Mouse (Mus musculus) liver, embryonic 13.5 days (tissue): ENCODE measurements around the gene Tbc1d5. TPM values are rescaled to one million over a fixed set of nuclear protein-coding genes. Genes with fewer than 3 reads are reported as not detected.
A peak's percentile ranks its signal among the peaks of the same experiment; 100 is the strongest.

Experiments used
- ATAC-seq: fragments of 200-750 bp; cut with Nextera tagmentation; 2 replicates; pipeline ENCODE4 v1.8.0; 2017; ENCODE audit warnings: low read depth, mild to moderate bottlenecking, moderate number of reproducible peaks, moderate library complexity
- DNase-seq: peaks from one replicate; pipeline ENCODE4 v3.0.0; 2022
- H3K27ac ChIP-seq: fragments of 300-500 bp; sonication (generic); 2 replicates; pipeline ENCODE4 v1.5.1; 2015; ENCODE audit warnings: moderate library complexity, mild to moderate bottlenecking, inconsistent platforms
- H3K27me3 ChIP-seq: fragments of 300-500 bp; sonication (generic); 2 replicates; pipeline ENCODE4 v1.6.1; 2015; ENCODE audit warnings: mild to moderate bottlenecking, inconsistent platforms
- H3K36me3 ChIP-seq: fragments of 300-500 bp; sonication (generic); 2 replicates; pipeline ENCODE4 v1.6.1; 2015; ENCODE audit warnings: mild to moderate bottlenecking, inconsistent platforms
- H3K4me1 ChIP-seq: fragments of 300-500 bp; sonication (generic); replicated peaks from 2 replicates; pipeline ENCODE4 v1.6.1; 2015; ENCODE audit warnings: inconsistent platforms
- H3K4me2 ChIP-seq: fragments of 300-500 bp; sonication (generic); 2 replicates; pipeline ENCODE4 v1.6.1; 2015; ENCODE audit warnings: inconsistent platforms, mild to moderate bottlenecking, moderate library complexity
- H3K4me3 ChIP-seq: fragments of 300-500 bp; sonication (generic); replicated peaks from 2 replicates; pipeline ENCODE4 v1.5.1; 2015; ENCODE audit warnings: mild to moderate bottlenecking, inconsistent platforms
- H3K9ac ChIP-seq: fragments of 300-500 bp; sonication (generic); 2 replicates; pipeline ENCODE4 v1.6.1; 2015; ENCODE audit warnings: mild to moderate bottlenecking, inconsistent platforms
- H3K9me3 ChIP-seq: fragments of 300-500 bp; sonication (generic); replicated peaks from 2 replicates; pipeline ENCODE4 v1.6.1; 2016; ENCODE audit warnings: inconsistent platforms
- WGBS: fragments of 180-500 bp; shearing (Covaris S2); methylation state at CpG from one replicate; pipeline ENCODE4 v1.1.7; 2015; ENCODE audit not compliant: insufficient replicate concordance; 5-methylcytosine and 5-hydroxymethylcytosine counted together
- polyA plus RNA-seq: library from polyadenylated mRNA; unstranded; fragments of >200 nt; fragmentation: Nextera tagmentation; extraction: Ambion mirVana; gene quantifications from 2 replicates; pipeline ENCODE4 v1.2.1, GENCODE M21; 2015

Tbc1d5 gene
- polyA plus RNA-seq, 1 experiment from 2014 or later: 3.6 TPM

DNA sequence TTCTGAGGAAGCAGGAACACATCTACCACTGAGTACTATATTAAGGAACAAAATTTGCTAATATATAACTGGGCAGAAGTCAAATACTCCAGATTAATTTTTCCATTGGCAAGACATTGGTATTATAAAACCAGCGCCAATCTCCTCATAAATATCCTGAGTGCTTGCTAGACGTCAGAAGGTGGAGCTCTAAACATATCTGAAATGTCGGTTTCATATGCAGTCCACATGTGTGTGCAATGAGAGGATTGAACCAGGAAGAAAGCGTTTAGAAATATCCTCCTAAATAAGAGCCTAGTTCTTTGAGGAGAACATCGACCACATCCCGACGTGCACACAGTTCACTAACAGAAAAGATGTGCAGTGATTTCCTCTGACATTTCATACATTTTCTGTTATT, 305.1 kb downstream of the Tbc1d5 start:
- Histone ChIP-seq H3K4me1 (no peaks in the 10 kb centered on the region), H3K9me3 (no peaks in the 10 kb centered on the region), H3K4me3 (no peak overlapping the region), H3K27me3 (no peaks in the 10 kb centered on the region), H3K9ac (no peak overlapping the region), H3K36me3 (no peaks in the 10 kb centered on the region), H3K27ac (no peak overlapping the region), H3K4me2 (no peak overlapping the region)
- DNase-seq (no peak), ATAC-seq (no peak)
- WGBS: 80% methylated on average over 7 of the region's 7 CpGs

DNA sequence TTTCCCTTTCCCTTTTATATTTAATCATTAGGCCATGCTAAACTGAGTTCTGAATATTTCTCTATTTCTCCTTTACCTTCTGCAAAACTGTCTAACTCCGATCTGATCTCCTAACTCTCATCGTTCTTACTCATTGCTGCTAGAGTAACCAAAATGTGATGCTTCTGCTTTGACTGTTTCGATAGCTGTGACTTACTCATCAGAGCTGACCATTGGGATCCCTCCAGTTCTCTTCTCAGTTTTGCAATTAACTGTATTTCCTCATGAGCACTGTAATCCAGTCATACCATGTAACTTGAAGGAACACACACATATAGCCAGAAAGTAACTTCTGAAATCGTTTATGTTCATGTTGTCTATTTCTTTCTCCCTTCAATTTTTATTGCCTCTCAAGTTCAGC, 306.6 kb downstream of the Tbc1d5 start:
- DNase-seq: no peak
- no peak for ATAC-seq
- 72% methylated on average over 4 of the region's 4 CpGs for WGBS

DNA sequence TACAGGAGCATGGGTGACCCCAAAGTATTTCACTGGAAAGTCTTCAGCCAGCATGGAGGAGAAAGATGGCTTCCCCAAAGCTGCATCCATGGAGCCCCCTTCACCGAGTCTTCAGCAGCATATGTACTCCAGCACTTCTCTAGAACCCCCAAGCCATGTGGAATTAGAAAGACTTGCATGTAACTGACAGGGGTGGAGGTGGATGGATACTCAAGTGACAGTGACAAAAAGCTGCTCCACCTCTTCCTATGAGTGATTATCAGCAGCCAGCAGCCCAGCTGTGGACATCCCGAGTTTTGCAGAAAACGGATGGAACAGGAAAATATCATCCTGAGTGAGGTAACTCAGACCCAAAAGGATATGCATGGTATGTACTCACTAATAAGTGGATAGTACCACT, 311.9 kb downstream of the Tbc1d5 start:
- 65% methylated on average over 3 of the region's 3 CpGs for WGBS
- Histone ChIP-seq H3K36me3 (peaks cover 2% of the 10 kb centered on the region; the same call in 1 of the 2 replicates), H3K27me3 (no peaks in the 10 kb centered on the region), H3K9ac (no peak overlapping the region), H3K4me3 (no peak overlapping the region), H3K9me3 (no peaks in the 10 kb centered on the region), H3K4me2 (no peak overlapping the region), H3K27ac (no peak overlapping the region), H3K4me1 (no peaks in the 10 kb centered on the region)
- DNase-seq (no peak), ATAC-seq (no peak)

More for the DNA sequence above, 306.6 kb downstream of the Tbc1d5 start:
- H3K27me3 ChIP-seq: no peaks in the 10 kb centered on the region
- no peak overlapping the region for H3K4me3 ChIP-seq
- H3K4me2 ChIP-seq: no peak overlapping the region
- H3K4me1 ChIP-seq: no peaks in the 10 kb centered on the region
- no peaks in the 10 kb centered on the region for H3K36me3 ChIP-seq
- no peak overlapping the region for H3K9ac ChIP-seq
- H3K27ac ChIP-seq: no peak overlapping the region
- H3K9me3 ChIP-seq: no peaks in the 10 kb centered on the region

DNA sequence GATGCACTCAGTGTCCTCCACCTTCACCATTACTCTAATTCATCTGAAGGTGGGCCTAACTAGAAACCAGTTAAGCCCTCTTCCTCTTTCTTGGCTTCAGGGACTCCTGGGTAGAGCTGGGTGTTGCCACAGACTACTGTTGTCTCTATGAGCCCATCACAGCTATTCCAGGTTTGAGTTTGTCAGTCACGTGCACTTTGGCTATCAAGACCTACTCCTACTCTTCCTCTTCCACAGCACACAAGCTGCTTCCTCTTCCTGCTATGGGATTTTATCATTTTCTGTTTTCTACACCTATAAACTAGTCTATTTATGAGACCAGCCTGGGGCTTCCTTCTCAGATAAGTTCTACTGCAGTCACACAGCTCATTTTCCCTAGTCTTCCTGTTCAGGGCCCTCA, 314.4 kb downstream of the Tbc1d5 start:
- ATAC-seq (no peak), DNase-seq (no peak)
- 31% methylated on average over 1 of the region's 1 CpGs for WGBS
- no peak overlapping the region for H3K4me2 ChIP-seq
- peaks cover 2% of the 10 kb centered on the region; the same call in 1 of the 2 replicates for H3K36me3 ChIP-seq
- H3K4me1 ChIP-seq: no peaks in the 10 kb centered on the region
- no peak overlapping the region for H3K9ac ChIP-seq
- no peak overlapping the region for H3K27ac ChIP-seq
- no peaks in the 10 kb centered on the region for H3K9me3 ChIP-seq
- H3K27me3 ChIP-seq: no peaks in the 10 kb centered on the region
- no peak overlapping the region for H3K4me3 ChIP-seq

DNA sequence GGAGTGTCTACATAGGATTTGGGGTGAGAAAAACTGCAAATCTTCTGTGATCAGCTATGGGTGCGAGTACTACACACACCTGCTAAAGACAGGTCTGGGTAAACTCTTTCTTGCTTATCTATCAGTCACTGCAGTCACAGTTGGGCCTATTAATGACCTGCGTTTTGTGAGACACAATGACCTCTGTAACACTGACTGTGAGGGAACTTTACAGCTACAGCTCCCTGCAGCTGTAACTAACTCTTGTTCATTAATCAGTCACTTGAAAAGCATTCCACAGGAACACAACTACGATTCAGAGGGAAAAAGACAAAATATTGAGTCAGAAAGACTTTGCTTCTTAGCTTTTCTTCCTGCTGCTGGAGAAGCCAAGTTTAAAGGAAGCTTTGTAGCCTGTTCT, 325.9 kb downstream of the Tbc1d5 start:
- no peaks in the 10 kb centered on the region for H3K4me1 ChIP-seq
- H3K27ac ChIP-seq: no peak overlapping the region
- WGBS: 48% methylated on average over 3 of the region's 3 CpGs
- no peak overlapping the region for H3K4me2 ChIP-seq
- ATAC-seq: no peak
- H3K27me3 ChIP-seq: no peaks in the 10 kb centered on the region
- no peaks in the 10 kb centered on the region for H3K36me3 ChIP-seq
- H3K4me3 ChIP-seq: no peak overlapping the region
- H3K9ac ChIP-seq: no peak overlapping the region
- H3K9me3 ChIP-seq: no peaks in the 10 kb centered on the region
- DNase-seq: no peak

DNA sequence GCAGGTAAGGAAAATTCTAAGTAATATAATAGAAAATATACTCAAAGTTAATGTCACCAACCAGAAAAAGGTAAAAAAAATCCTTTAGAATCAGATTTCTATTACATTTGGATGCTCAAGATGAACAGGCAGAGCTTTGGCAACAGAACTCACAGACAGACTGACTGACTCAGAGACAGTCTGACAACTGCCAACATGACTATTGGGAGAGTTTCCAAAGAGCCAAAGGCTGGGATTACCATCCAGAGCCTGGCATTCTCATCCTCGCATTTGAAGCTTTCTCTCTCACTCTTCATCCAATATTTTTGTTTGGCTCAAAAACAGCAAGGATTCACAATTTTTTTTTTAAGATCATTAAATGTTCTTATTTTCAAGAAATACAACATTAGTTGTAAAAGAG, 327.8 kb downstream of the Tbc1d5 start:
- Histone ChIP-seq H3K9me3 (no peaks in the 10 kb centered on the region), H3K4me2 (no peak overlapping the region), H3K4me1 (no peaks in the 10 kb centered on the region), H3K27ac (no peak overlapping the region), H3K36me3 (no peaks in the 10 kb centered on the region), H3K4me3 (no peak overlapping the region), H3K9ac (no peak overlapping the region), H3K27me3 (no peaks in the 10 kb centered on the region)
- 80% methylated on average over 1 of the region's 1 CpGs for WGBS
- ATAC-seq: no peak
- no peak for DNase-seq

DNA sequence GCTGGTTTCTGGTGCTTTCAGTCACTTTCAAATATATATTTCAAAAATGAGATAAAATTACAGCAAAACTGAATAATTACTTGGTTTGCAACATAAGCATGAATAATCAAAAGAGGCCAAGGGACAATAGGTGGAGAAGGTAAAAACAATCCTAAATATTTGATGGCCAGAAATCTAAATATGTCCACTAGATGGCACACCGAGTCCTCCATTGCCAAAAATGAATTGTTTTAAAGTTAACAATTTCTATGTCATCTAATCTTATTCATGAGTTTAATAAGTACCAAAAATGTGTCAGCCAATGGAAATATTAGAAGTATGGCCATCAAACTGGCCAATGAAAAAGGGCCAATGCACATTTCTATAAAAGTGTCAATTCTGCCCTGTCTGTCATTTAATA, 365.1 kb downstream of the Tbc1d5 start:
- Histone ChIP-seq H3K4me3 (no peak overlapping the region), H3K36me3 (no peaks in the 10 kb centered on the region), H3K9ac (no peak overlapping the region), H3K4me1 (no peaks in the 10 kb centered on the region), H3K27me3 (no peaks in the 10 kb centered on the region), H3K4me2 (no peak overlapping the region), H3K27ac (no peak overlapping the region), H3K9me3 (no peaks in the 10 kb centered on the region)
- ATAC-seq (no peak), DNase-seq (no peak)
- 52% methylated on average over 1 of the region's 1 CpGs for WGBS

DNA sequence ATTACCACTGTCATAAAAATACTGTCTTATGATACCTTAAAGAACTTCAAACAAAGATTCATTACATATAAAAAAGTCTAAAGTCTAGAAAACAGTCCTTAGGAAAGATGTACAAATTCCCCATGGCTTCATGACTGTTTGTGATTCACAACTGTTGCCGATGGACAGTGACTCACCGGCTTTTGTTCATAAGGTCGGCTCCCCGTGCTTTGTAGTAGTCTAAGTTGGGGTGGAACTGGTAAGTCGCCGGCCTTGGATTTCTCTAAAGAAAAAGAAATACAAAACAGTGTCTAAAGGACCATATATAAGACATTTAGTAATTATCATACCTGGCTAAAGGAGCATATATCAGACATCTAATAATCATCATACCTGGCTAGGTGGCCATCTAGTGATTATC, 365.6 kb downstream of the Tbc1d5 start:
- Histone ChIP-seq H3K9ac (no peak overlapping the region), H3K4me3 (no peak overlapping the region), H3K4me2 (no peak overlapping the region), H3K36me3 (no peaks in the 10 kb centered on the region), H3K9me3 (no peaks in the 10 kb centered on the region), H3K27me3 (no peaks in the 10 kb centered on the region), H3K27ac (no peak overlapping the region), H3K4me1 (no peaks in the 10 kb centered on the region)
- WGBS: 80% methylated on average over 6 of the region's 6 CpGs
- DNase-seq (no peak), ATAC-seq (no peak)

DNA sequence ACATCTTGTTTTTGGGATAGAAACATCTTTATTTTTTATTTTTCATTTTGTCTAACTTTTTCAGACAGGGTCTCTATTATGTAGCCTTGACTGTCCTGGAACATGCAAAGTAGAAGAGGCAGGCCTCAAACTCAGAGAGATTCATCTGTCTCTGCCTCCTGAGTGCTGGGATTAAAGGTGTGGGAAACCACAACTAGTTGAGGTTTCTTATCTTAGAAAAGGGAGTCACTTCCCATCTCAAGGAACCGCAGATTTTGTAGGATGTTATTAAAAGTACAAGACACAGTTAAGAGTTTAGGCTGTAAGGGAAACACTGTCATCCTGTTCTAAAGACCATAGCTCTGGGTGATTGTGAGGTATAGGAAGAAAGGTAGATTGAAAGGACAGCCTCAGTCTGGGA, 373.5 kb downstream of the Tbc1d5 start:
- no peak overlapping the region for H3K4me2 ChIP-seq
- no peaks in the 10 kb centered on the region for H3K9me3 ChIP-seq
- no peak overlapping the region for H3K9ac ChIP-seq
- ATAC-seq (no peak), DNase-seq (no peak)
- no peaks in the 10 kb centered on the region for H3K36me3 ChIP-seq
- H3K4me1 ChIP-seq: no peaks in the 10 kb centered on the region
- H3K4me3 ChIP-seq: no peak overlapping the region
- H3K27me3 ChIP-seq: no peaks in the 10 kb centered on the region
- H3K27ac ChIP-seq: no peak overlapping the region
- WGBS: 22% methylated on average over 1 of the region's 1 CpGs

DNA sequence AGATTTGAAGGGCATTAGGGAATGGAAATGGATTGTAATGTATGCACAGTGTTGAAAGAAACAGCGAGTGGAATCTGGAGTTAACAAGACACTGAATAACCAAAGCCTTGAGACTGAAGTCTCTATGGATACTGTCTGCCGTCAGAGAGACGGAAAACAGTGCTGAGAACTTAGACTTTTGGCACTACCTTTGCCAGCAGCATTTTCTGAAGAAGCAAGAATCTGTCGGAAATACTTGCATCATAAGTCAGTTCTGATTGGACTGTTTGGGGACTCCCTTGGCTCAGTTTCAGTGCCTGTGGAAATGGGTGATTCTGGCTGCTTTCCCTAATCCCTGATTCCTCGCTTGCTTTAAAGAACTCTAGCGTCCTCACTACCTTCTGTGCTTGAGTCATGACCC, 375.9 kb downstream of the Tbc1d5 start:
- no peak for DNase-seq
- Histone ChIP-seq H3K36me3 (no peaks in the 10 kb centered on the region), H3K27ac (no peak overlapping the region), H3K9ac (no peak overlapping the region), H3K4me2 (no peak overlapping the region), H3K4me3 (no peak overlapping the region), H3K4me1 (no peaks in the 10 kb centered on the region), H3K9me3 (no peaks in the 10 kb centered on the region), H3K27me3 (no peaks in the 10 kb centered on the region)
- ATAC-seq: no peak
- 83% methylated on average over 6 of the region's 6 CpGs for WGBS

DNA sequence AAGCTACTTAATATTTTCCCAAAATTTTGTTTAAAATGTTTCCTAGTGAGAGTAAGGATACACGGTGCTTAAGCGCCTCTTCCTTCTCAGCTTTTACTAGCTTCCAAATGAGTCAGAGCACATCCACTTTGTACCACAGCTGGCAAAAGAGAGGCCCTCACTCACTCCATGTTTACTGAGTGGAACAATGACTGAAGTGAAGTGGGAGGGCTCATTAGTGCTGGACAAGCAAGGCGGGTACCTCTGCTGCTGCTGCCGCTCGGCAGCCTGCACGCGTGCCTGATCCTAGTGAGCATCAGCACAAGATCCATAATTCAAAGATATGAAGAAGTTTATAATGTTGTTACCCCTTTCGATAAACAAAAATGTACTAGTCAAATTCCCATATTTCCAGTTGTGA, 376.8 kb downstream of the Tbc1d5 start:
- DNase-seq (no peak), ATAC-seq (no peak)
- H3K4me3 ChIP-seq: no peak overlapping the region
- H3K9me3 ChIP-seq: no peaks in the 10 kb centered on the region
- no peaks in the 10 kb centered on the region for H3K4me1 ChIP-seq
- H3K9ac ChIP-seq: no peak overlapping the region
- H3K27ac ChIP-seq: no peak overlapping the region
- WGBS: 87% methylated on average over 8 of the region's 8 CpGs
- H3K27me3 ChIP-seq: no peaks in the 10 kb centered on the region
- H3K4me2 ChIP-seq: no peak overlapping the region
- H3K36me3 ChIP-seq: no peaks in the 10 kb centered on the region

DNA sequence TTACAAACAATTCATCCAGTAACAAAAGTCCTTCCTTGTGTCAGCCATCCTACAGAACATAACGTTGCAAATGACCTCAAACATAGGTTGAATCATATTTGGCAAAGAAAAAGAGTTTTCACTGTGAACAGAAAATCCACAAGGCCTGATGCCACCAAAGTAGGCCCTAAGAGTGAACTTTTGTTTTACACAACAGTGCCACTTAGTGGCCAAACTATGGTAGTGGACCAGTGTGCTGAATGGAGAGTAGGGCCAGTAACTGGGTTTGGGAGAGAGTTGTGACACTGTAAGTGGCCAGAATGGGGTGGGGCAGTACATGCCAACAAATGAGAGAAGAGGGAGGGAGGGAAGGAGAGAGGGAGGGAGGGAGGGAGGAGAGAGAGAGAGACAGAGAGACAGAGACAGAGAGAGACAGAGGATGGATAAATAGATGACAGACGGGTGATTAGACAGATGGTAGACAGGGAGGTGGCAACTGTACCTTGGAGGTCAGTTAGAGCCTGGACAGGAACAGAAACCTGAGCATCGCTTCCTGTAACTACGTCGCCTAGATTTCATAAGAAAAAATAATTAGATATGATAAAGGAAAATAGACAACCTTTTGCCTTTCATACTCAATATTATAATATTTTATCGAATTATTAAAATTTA, 383.6 kb downstream of the Tbc1d5 start:
- no peaks in the 10 kb centered on the region for H3K27me3 ChIP-seq
- no peak overlapping the region for H3K27ac ChIP-seq
- WGBS: 66% methylated on average over 6 of the region's 6 CpGs
- H3K9me3 ChIP-seq: no peaks in the 10 kb centered on the region
- no peaks in the 10 kb centered on the region for H3K36me3 ChIP-seq
- no peak overlapping the region for H3K4me2 ChIP-seq
- no peak overlapping the region for H3K9ac ChIP-seq
- ATAC-seq (peak; percentile 58; the same call in 1 of the 2 replicates), DNase-seq (peak; percentile 19)
- 0 out of 2 replicates have a peak, but pooled peaks cover under 1% of the 10 kb centered on the region for H3K4me1 ChIP-seq
- no peak overlapping the region for H3K4me3 ChIP-seq
